Mouse (Mus musculus): ENCODE results near the gene Mettl8. TPM values are rescaled to one million over a fixed set of nuclear protein-coding genes. Genes with fewer than 3 reads are reported as not detected.

Gene Mettl8
- total RNA-seq, 2 experiments from 2014 or later: 4.8 TPM

DNA sequence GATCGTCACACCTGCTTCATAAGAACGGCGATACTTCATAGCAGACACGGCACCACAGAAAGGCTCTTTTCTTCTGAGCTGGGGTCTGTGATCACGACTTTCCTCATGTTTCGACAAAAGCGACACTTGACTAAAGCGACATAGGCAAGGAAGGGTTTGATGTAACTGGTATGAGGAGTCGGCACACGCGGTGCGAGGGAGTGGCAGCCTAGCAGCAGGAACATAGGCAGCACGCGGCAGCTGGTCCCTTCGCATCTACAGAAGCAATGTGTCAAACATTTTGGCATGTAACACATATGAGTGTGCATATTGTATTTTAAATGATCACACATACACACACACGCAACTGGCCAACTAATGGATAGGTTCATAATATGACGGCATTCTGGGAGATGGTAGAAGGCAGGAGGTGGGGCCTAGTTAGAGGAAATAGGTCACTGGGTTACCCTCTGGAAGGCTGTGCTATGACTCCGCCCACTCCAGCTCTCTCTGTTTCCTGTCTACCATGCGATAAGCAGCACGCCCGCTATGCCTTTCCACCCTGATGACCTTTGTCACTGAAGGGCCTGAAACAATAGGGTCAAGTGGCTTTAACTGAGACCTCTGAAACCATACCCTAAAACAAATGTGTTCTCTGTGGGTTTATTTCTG, 116.4 kb downstream of the Mettl8 start:
- intact Hi-C loops (cut with DNase I): no loop called here

GRCm38 (mm10) chr2:70934772-70935171, 120.6 kb downstream of the Mettl8 start:
- DNase-seq: no peak
- intact Hi-C loops (cut with DNase I): no loop called here

More for the DNA sequence above, 116.4 kb downstream of the Mettl8 start:
- DNase-seq: no peak

- DNase-seq: no peak
- intact Hi-C loops (cut with DNase I): no loop called here
Observed at GRCm38 (mm10) chr2:70933516-70933915, 121.9 kb downstream of the Mettl8 start.

DNA sequence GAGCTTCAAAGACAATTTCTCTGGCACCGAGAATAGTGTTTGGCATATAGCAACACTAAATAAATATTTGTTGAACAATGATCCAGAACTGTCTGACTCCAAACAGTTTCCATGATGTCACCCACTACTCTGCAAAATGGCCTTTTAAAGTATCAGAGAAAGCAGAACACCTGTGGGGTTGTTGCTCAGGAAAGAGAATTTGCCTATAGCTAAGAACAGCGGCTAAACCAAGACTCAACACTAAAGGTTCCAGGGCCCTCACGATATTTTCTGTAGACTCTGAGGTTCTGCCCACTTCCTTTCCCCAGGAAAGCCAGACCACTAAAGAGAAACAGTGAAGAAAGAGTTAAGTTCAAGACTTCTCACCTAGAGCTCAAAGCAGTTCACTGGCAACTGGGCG, 122.4 kb downstream of the Mettl8 start:
- DNase-seq: no peak
- intact Hi-C loops (cut with DNase I): no loop called here

DNA sequence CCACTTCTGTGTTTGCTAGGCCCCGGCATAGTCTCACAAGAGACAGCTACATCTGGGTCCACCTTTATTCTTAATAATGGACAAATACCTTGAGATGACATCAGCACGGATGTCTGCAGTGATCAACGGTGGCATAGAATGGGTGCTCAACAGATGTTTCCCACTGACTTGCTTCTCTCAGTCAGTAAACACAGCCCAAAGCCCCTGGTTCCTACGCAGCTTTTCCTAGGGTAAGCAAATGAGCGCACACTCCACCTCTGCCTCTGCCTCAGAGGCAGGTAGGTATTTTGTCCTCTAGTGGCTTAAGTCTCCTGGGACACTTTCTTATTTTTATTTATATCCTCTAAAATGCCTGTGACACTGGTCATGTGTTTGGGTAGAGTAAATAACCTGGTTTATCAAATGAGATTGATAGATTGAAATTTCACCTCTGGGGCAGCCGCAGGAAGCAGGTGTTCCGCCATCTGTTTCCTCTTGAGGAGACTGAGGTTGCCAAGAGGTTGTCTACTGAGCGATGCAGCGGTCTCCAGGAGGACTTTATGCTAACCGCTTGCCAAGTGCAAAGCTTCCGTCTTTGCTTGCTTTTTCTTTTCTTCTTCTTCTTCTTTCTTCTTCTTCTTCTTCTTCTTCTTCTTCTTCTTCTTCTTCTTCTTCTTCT, 124.6 kb downstream of the Mettl8 start:
- DNase-seq: no peak
- intact Hi-C loops (cut with DNase I): no loop called here

DNA sequence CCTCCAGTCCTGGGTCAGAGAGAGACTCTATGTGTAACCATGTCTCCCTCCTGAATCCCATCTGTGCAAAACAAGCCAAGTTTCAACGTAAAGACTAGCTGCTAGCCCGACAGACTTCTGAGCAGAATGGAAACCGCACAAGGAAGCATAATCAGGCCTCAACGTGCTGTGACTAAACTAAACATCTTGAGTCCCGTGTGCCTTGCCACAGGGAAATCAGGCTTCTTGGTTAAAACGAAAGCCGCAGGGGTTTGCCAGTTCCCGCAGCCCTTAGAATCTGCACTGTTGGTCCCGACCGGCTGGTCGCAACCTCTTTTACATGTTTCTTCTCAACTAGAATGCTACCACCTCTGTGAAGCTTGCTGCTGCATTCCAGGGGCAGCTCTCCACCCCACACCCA, 125.7 kb downstream of the Mettl8 start:
- intact Hi-C loops (cut with DNase I): no loop called here
- DNase-seq: no peak

DNA sequence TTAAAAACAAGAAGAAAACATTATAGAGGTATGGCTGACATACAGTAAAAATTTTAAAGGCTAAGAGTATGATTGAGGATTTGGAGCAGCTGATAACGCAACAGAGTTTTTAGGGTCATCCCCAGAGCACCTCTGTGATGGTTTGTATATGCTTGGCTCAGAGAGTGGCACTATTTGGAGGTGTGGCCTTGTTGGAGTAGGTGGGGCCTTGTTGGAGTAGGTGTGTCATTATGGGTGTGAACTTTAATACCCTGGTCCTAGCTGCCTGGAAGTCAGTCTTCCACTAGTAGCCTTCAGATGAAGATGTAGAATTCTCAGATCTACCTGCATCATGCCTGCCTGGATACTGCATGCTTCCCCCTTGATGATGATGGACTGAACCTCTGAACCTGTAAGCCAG, 131.3 kb downstream of the Mettl8 start:
- no peak for DNase-seq
- intact Hi-C loops (cut with DNase I): no loop called here

- intact Hi-C loops (cut with DNase I): no loop called here
- no peak for DNase-seq
Observed at GRCm38 (mm10) chr2:70922814-70923213, 132.6 kb downstream of the Mettl8 start.

GRCm38 (mm10) chr2:70920937-70921596, 134.3 kb downstream of the Mettl8 start:
- intact Hi-C loops (cut with DNase I): no loop called here

GRCm38 (mm10) chr2:70919913-70920522, 135.4 kb downstream of the Mettl8 start:
- intact Hi-C loops (cut with DNase I): no loop called here
- no peak for DNase-seq

More at GRCm38 (mm10) chr2:70920937-70921596, 134.3 kb downstream of the Mettl8 start:
- DNase-seq: no peak

DNA sequence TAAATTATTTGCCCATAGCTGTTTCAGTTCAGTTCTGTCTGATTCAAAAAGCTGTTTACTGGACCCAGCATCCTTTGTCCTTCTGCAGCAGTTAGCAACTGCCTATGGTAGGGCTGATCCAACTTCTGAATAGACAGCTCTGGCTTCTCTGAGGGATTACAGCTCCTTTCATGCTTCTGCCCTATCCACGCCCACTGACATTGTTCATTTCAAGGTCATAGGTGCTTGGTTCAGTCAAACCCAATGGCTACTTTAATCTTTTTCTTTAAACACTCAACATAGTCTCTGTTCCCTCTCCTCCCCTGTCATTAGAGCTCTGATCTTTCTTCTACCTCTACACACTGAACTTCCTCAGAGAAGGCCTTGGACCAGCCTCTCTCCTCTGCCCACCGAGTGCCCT, 136.9 kb downstream of the Mettl8 start:
- no peak for DNase-seq
- intact Hi-C loops (cut with DNase I): no loop called here

Other genes starting within 250 kb of the Mettl8 start
- 10 to 100 TPM; 28.9 to 33.9 TPM for gene Tlk1, start 229.9 kb downstream of the Mettl8 start, total RNA-seq (2021)
- 1 to 10 TPM; 3.6 to 3.9 TPM for gene Dcaf17, start 255 bp downstream of the Mettl8 start, total RNA-seq (2021)
- under 1 TPM; 0.35 to 0.46 TPM for gene Cybrd1, start 62.3 kb upstream of the Mettl8 start, total RNA-seq (2021)
- gene Dync1i2, start 156.1 kb upstream of the Mettl8 start, total RNA-seq (2021): 10 to 100 TPM; 39.0 to 39.6 TPM